Mouse (Mus musculus): ENCODE data around the gene Vax1.

GRCm38 (mm10) chr19:59156702-59157101 lies 13.2 kb downstream of the Vax1 start:
- TF ChIP-seq POLR2A (IDR thresholded peaks at IDR 0.05; ENCODE audit: borderline replicate concordance, extremely low read depth, low read depth, low read length) (no peak), CTCF (IDR thresholded peaks at IDR 0.05; ENCODE audit: insufficient read depth, low read length) (no peak)

Measured in lung, adult 2 months (tissue).